Mouse (Mus musculus): Measurements from ENCODE around the gene Lrrc10b. TPM values are rescaled to one million over a fixed set of nuclear protein-coding genes. Genes with fewer than 3 reads are reported as not detected.
A peak's percentile ranks its signal among the peaks of the same experiment; 100 is the strongest.

Gene Lrrc10b
- total and polyA plus RNA-seq, 3 experiments: not detected

- DNase-seq (ENCODE audit: extremely low read depth): no peak
- Histone ChIP-seq H3K9me3 (replicated peaks; ENCODE audit: low read length) (no peaks in the 10 kb centered on the region), H3K4me1 (ENCODE audit: control insufficient read depth in 1 of 2, insufficient read depth in 2 of 2) (peaks cover 3 to 8% of the 10 kb centered on the region in 2 experiments; a peak in 3 of 4 replicates), H3K36me3 (replicated peaks in 1 of 2; ENCODE audit: control insufficient read depth in 1 of 2, insufficient read depth in 1 of 2, low read length in 1 of 2) (no peaks in the 10 kb centered on the region), H3K27me3 (replicated peaks) (peaks cover 100% of the 10 kb centered on the region), H3K9ac (ENCODE audit: insufficient read depth, low read depth) (no peak overlapping the region), H3K27ac (ENCODE audit: insufficient read depth, low read depth) (no peak overlapping the region), H3K79me2 (replicated peaks; ENCODE audit: control insufficient read depth, extremely low read depth, insufficient read depth, poor library complexity, severe bottlenecking) (no peaks in the 10 kb centered on the region), H3K4me3 (replicated peaks in 1 of 3; ENCODE audit: low read depth in 2 of 3, low read length in 2 of 3, poor library complexity in 1 of 3) (no peak overlapping the region), H3K4me2 (ENCODE audit: insufficient read depth, low read depth, poor library complexity, severe bottlenecking) (no peak overlapping the region)
- dilution Hi-C loops (cut with MboI; ENCODE audit: extremely low pct_ligation_motif_present, extremely low pct_unique_long_range_greater_than_20kb, low sequenced_read_pairs): no loop called here
- in situ Hi-C loops (cut with MboI; ENCODE audit: low pct_ligation_motif_present, low pct_unique_long_range_greater_than_20kb, low sequenced_read_pairs): no loop called here
- TF ChIP-seq SMC3 (IDR thresholded peaks at IDR 0.05; ENCODE audit: low read depth, low read length) (no peak), ZMIZ1 (IDR thresholded peaks at IDR 0.05; ENCODE audit: low read depth, low read length) (no peak), CTCF (conservative IDR thresholded peaks at IDR 0.05 in 1 of 2, IDR thresholded peaks at IDR 0.05 in 1 of 2; ENCODE audit: low read depth in 2 of 2, low read length in 2 of 2) (no peak), MAX (IDR thresholded peaks at IDR 0.05; ENCODE audit: low read length) (no peak), POLR2A (IDR thresholded peaks at IDR 0.05; ENCODE audit: low read depth, low read length) (no peak), ZNF384 (IDR thresholded peaks at IDR 0.05; ENCODE audit: low read depth, low read length) (no peak), UBTF (IDR thresholded peaks at IDR 0.05; ENCODE audit: low read depth, low read length) (no peak), ELF1 (IDR thresholded peaks at IDR 0.05; ENCODE audit: low read depth, low read length) (no peak), RAD21 (IDR thresholded peaks at IDR 0.05; ENCODE audit: low read depth, low read length) (no peak), ZKSCAN1 (IDR thresholded peaks at IDR 0.05; ENCODE audit: borderline replicate concordance, low read depth, low read length) (no peak), TCF12 (IDR thresholded peaks at IDR 0.05; ENCODE audit: low read depth, low read length) (no peak), MXI1 (IDR thresholded peaks at IDR 0.05; ENCODE audit: low read depth, low read length) (no peak), JUN (IDR thresholded peaks at IDR 0.05; ENCODE audit: insufficient read depth, low read depth, low read length) (no peak), MEF2A (IDR thresholded peaks at IDR 0.05; ENCODE audit: borderline replicate concordance, low read depth, low read length) (no peak), RCOR1 (conservative IDR thresholded peaks at IDR 0.05; ENCODE audit: low read depth, low read length) (no peak), NELFE (IDR thresholded peaks at IDR 0.05; ENCODE audit: low read depth, low read length) (no peak), PAX5 (IDR thresholded peaks at IDR 0.05; ENCODE audit: low read length) (no peak), USF2 (conservative IDR thresholded peaks at IDR 0.05; ENCODE audit: low read depth, low read length) (no peak), MYC (IDR thresholded peaks at IDR 0.05; ENCODE audit: low read depth, low read length) (no peak), USF1 (IDR thresholded peaks at IDR 0.05; ENCODE audit: low read depth, low read length) (no peak)
Observed at GRCm38 (mm10) chr19:10421986-10422976, 35.0 kb downstream of the Lrrc10b start.

GRCm38 (mm10) chr19:10417436-10417835, 39.8 kb downstream of the Lrrc10b start:
- Histone ChIP-seq H3K4me1 (ENCODE audit: control insufficient read depth in 1 of 2, insufficient read depth in 2 of 2) (peaks cover 5 to 7% of the 10 kb centered on the region in 2 experiments), H3K79me2 (replicated peaks; ENCODE audit: control insufficient read depth, extremely low read depth, insufficient read depth, poor library complexity, severe bottlenecking) (no peaks in the 10 kb centered on the region), H3K9ac (ENCODE audit: insufficient read depth, low read depth) (no peak overlapping the region), H3K27me3 (replicated peaks) (peaks cover 94% of the 10 kb centered on the region), H3K9me3 (replicated peaks; ENCODE audit: low read length) (no peaks in the 10 kb centered on the region), H3K36me3 (replicated peaks in 1 of 2; ENCODE audit: control insufficient read depth in 1 of 2, insufficient read depth in 1 of 2, low read length in 1 of 2) (no peaks in the 10 kb centered on the region), H3K27ac (ENCODE audit: insufficient read depth, low read depth) (no peak overlapping the region), H3K4me3 (replicated peaks in 1 of 3; ENCODE audit: low read depth in 2 of 3, low read length in 2 of 3, poor library complexity in 1 of 3) (no peak overlapping the region), H3K4me2 (ENCODE audit: insufficient read depth, low read depth, poor library complexity, severe bottlenecking) (peak overlapping the region; percentile 26; the same call in 1 of the 2 replicates)
- in situ Hi-C loops (cut with MboI; ENCODE audit: low pct_ligation_motif_present, low pct_unique_long_range_greater_than_20kb, low sequenced_read_pairs) (no loop called here), dilution Hi-C loops (cut with MboI; ENCODE audit: extremely low pct_ligation_motif_present, extremely low pct_unique_long_range_greater_than_20kb, low sequenced_read_pairs) (no loop called here)
- TF ChIP-seq ZC3H11A (IDR thresholded peaks at IDR 0.05; ENCODE audit: low read depth, low read length) (no peak), ZMIZ1 (IDR thresholded peaks at IDR 0.05; ENCODE audit: low read depth, low read length) (no peak), MYC (IDR thresholded peaks at IDR 0.05; ENCODE audit: low read depth, low read length) (no peak)
- DNase-seq (ENCODE audit: extremely low read depth): no peak

Measured in CH12.LX (cell line).